Mouse (Mus musculus) left cerebral cortex, postnatal 25 days (tissue): ENCODE results near the gene Gm20605. TPM values are rescaled to one million over a fixed set of nuclear protein-coding genes. Genes with fewer than 3 reads are reported as not detected.
A peak's percentile ranks its signal among the peaks of the same experiment; 100 is the strongest.

ENCODE experiments used
- DNase-seq, 2 experiments: peaks; one replicate each; pipeline ENCODE4 v3.0.0; 2022; ENCODE audit warnings: low spot score in 2 of 2, mixed read lengths in 1 of 2
- intact Hi-C: fragments of 180-260 bp; cut with DNase I; formaldehyde crosslinking; loops from one replicate; pipeline ENCODE4 v1.15.1; 2025
- total RNA-seq, 2 experiments: library from RNA; stranded (reverse); gene quantifications; 2 replicates each; pipeline ENCODE4 v1.2.3; 2021

The Gm20605 gene
- total RNA-seq, 2 experiments from 2014 or later = 9.2 to 11.8 TPM

DNA sequence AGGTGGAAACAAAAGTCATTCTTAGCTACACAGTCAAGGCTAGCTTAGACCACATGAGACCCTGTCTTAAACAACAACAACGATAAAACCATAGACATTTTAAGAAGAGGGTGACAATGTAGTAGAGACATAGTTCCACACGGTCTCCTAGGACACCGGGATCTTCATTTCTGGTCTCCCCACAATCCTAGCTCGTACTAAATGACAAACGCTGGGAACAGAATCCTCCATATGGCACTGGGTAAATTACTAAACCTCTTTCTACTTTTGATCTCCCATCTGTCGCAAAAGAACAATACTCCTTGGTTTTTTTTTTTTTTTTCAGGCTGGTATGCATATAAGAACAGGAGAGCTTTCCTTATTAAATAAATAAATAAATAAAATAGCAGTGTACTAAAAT lies 53.6 kb downstream of the Gm20605 start:
- intact Hi-C loops = no loop called here
- peak in 1 of 2 experiments; percentile 69 for DNase-seq

DNA sequence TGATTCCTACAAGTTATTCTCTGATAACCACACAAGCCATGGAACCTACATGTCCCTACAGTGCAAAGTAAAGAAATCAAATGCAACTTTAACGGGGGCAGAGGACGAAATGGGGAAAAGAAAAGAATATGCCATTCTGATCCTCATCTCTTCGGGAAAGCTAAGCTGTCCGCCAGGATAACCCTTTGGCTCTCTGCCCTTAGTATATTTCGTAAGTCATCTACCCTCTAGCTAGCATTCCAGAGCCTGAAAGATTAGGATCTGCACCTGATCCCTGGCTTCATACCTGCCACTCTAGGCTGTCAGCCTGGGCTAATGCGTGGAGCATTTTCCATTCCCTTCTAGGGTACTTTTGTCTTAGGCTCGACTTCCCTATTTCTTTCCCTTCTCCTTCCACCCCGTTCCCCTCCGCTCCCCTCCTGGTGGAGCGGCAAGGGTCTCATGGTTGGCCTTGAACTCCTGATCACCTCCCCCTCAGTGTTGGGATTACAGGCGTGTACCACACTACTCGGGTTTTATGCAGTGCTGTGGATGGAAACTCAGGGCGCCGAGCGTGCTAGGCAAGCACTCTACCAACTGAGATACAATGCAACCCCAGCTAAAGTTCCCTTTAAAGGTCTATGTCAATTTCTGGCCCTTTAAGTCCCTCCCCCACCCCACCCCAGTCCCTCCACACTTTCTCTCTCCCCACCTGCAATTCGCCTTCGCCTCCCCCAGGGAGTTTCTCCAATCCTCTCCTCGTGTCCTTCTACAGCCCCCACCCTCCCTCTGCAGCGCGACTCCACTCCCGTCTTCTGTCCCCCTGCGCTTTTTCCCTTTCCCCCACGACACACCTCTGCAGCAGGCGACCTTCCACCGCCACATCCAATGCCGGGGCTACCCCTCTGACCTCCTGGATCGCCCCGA lies 54.7 kb downstream of the Gm20605 start:
- peak in 1 of 2 experiments; percentile 41 for DNase-seq
- intact Hi-C loops = loop anchor here (2.0 kb wide), 2 partner anchors 27 to 57 kb away; partner anchors contain the start of gene Nyap1

DNA sequence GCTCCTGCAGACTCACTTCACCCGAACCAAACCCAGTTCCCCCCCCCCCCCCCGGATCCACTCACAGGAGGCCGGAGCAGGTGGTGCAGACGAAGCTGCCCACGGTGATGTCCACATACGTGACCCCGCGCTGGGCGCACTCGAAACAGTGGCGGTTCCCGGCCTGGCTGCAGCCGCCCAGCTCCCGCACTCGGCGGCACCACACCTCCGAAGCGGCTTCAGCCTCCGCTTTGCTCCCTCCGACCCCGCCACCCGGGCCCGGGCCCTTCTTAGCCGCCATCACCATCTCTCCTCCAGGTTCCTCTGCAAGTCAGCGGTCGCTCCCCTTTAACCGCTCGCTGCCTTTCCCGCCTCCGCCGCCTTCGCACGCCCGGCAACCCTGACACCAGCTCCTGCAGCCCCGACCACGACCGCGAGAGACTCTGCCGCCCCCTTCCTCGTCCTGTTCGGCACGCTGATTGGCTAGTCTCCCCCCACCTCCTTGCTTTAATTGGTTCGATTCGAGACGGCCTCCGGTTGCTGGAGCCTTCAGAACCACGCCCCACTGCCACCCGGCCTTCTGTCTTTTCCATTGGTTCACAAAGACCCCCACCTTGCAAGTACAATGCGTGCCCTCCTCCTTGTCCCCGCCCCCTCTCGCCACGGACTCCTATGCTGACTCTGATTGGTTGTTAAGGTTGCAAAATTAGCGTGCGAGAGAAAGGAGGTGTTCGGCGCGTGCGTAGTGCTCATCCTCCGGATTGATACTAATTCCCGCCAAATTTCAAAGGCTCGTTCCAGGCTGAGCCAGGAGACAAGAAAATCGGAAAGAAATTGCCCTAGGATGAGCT lies 55.5 kb downstream of the Gm20605 start, which contains the start of gene Agfg2:
Gene Agfg2 (minus strand): TSS at position 433 of the 830 bp plus-strand sequence.
- intact Hi-C loops = loop anchor here (2.0 to 5.0 kb wide), 3 partner anchors 28 to 56 kb away; partner anchors contain the start of gene Nyap1
- DNase-seq = peak; percentile 98 to 100

DNA sequence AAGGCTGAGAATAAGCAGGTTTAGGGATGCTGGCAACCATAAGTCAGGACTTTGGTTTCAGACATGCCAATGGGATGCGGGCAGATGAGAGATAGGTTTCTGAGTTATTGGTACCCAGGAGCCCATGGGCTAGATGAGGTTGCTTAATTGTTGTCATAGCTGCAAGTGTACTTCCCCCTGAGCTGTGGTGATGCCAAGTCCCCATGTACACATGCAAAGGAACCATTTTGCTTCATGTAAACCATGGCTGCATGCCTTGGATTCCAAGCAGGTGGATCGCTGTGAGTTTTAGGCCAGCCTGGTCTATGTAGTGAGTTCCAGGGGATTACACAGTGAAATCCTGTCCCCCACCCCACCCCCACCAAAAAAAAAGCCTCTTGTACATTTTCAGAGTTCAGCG lies 56.7 kb downstream of the Gm20605 start:
- intact Hi-C loops = loop anchor here (2.0 to 5.0 kb wide), 3 partner anchors 29 to 55 kb away; partner anchors contain the start of gene Nyap1
- DNase-seq = no peak

DNA sequence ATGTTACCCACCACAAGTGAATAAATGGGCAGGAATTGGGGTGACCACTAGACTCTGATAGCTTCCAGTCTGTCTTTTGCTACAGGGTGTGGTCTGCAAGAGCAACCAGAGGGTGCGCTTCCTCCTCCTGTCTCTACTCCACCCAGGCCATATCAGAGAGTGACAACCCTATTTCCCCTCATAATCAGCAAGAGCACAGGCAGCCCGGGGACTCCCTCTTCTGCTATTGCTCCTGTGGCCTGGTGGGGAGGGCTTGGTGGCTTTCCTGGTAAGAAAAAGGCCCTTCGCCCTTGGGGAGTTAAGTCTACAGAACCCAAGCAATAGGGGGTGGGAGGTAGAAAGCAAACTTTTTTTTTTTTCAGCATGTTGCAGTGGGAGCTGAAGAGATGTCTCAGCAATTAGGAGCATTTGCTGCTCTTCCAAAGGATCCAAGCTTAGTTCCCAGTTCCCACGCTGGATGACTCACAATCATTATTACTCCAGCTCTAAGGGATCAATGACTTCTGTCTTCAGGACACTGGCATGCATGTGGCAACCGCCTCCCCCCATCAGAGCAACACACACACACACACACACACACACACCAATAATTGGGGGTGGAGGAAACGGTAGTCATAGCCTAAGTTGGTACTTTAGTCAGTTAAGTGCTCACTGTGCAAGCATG lies 57.3 kb downstream of the Gm20605 start:
- no peak for DNase-seq
- intact Hi-C loops = loop anchor here (5.0 kb wide), 1 partner anchor 36 kb away; no protein-coding TSS in a partner anchor

DNA sequence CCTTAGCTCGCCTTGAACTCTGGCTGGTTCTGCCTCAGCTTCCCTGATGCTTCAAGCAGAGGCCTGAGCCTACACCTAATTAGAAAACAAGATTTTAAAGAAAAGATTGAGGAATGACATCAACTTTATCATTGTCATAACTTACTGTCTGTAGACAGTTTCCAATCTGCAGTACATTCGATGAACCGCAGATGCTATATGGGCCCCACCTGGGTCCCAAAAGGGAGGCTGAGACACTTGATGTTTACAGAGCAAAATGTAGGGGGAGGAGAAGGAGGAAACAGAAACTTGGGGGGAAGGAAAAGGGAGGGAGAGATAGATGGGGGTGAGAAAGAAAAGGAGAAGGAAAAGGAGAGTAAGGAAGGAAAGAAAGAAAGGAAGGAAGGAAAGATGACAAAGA lies 61.0 kb downstream of the Gm20605 start:
- intact Hi-C loops = loop anchor here (5.0 kb wide), 1 partner anchor 32 kb away; no protein-coding TSS in a partner anchor
- DNase-seq = no peak

DNA sequence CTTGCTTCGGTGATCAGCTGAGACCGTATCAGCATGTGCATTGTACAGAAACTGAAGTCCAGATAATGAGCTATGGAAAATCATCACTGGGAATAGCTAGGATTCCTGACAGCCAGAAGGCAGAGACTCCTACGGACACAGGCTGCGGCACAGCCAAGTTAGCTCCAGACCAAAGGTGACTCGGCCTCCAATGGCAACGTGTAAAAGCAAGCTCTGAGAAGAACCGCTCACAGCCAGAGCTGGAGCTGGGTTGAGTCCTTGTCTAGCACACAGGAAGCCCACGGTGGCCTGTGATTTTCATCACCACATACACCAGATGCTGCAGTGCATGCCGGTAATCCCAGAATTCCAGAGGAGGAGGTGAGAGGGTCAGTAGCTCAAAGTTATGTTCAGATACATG lies 61.6 kb downstream of the Gm20605 start:
- DNase-seq = no peak

DNA sequence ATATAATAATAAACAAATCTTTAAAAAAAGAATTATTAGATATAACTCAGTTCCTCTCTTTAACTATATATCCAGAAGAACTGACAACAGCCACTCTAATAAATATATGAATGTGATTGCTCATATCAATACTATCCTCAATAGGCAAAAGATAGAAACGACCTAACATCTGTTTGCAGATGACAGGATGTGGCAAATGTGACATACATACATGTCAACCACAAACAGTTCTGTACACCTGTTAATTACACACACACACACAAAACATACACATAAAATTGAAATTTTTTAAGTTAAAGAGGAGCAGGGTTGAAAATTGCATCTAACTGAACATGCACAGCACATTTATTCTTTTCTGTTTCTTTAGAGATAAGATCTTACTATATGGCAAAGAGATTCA lies 62.9 kb downstream of the Gm20605 start:
- intact Hi-C loops = no loop called here
- DNase-seq = no peak

More for the DNA sequence above, 61.6 kb downstream of the Gm20605 start:
- intact Hi-C loops = no loop called here

Other genes starting within 250 kb of the Gm20605 start
- under 1 TPM; 0.16 to 0.32 TPM for gene Zan, start 152.1 kb upstream of the Gm20605 start, total RNA-seq
- 10 to 100 TPM; 30.2 to 37.0 TPM for gene Pop7, start 126.7 kb upstream of the Gm20605 start, total RNA-seq
- gene Gigyf1, start 110.6 kb upstream of the Gm20605 start, total RNA-seq = 10 to 100 TPM; 39.9 to 48.6 TPM
- not detected for gene Epo, start 95.9 kb upstream of the Gm20605 start, total RNA-seq
- 100 to 1,000 TPM; 662 to 684 TPM for gene Gnb2, start 95.7 kb upstream of the Gm20605 start, total RNA-seq
- gene Actl6b, start 75.7 kb upstream of the Gm20605 start, total RNA-seq = 100 to 1,000 TPM; 109 to 118 TPM
- gene Tfr2, start 59.3 kb upstream of the Gm20605 start, total RNA-seq = 1 to 10 TPM; 8.1 to 8.9 TPM
- 10 to 100 TPM; 18.2 to 22.2 TPM for gene Mospd3, start 28.1 kb upstream of the Gm20605 start, total RNA-seq
- 10 to 100 TPM; 12.1 to 13.7 TPM for gene Pcolce, start 15.4 kb upstream of the Gm20605 start, total RNA-seq
- under 1 TPM; 0.18 to 0.21 TPM for gene Fbxo24, start 173 bp upstream of the Gm20605 start, total RNA-seq
- 10 to 100 TPM; 12.2 to 13.5 TPM for gene Lrch4, start 54 bp upstream of the Gm20605 start, total RNA-seq
- 1 to 10 TPM; 2.3 to 4.7 TPM for gene Sap25, start 12.2 kb downstream of the Gm20605 start, total RNA-seq
- under 1 TPM in 1 of 2 experiments, not detected in 1; 0.32 TPM for gene Irs3, start 16.5 kb downstream of the Gm20605 start, total RNA-seq
- 10 to 100 TPM; 40.0 to 43.9 TPM for gene Agfg2, start 55.6 kb downstream of the Gm20605 start, total RNA-seq
- gene Nyap1, start 112.4 kb downstream of the Gm20605 start, total RNA-seq = 10 to 100 TPM; 69.0 to 73.4 TPM
- gene Tsc22d4, start 116.6 kb downstream of the Gm20605 start, total RNA-seq = 100 to 1,000 TPM; 173 to 195 TPM
- gene Ppp1r35, start 149.7 kb downstream of the Gm20605 start, total RNA-seq = 10 to 100 TPM; 23.4 to 27.1 TPM
- gene Mepce, start 158.5 kb downstream of the Gm20605 start, total RNA-seq = 10 to 100 TPM; 41.4 to 45.0 TPM
- gene Zcwpw1, start 158.6 kb downstream of the Gm20605 start, total RNA-seq = 1 to 10 TPM; 4.6 to 6.7 TPM
- 1 to 10 TPM in 1 of 2 experiments, under 1 TPM in 1; 0.92 to 1.2 TPM for gene Pilra, start 207.1 kb downstream of the Gm20605 start, total RNA-seq
- not detected for gene Pilrb1, start 228.9 kb downstream of the Gm20605 start, total RNA-seq
- not detected for gene Pilrb2, start 242.6 kb downstream of the Gm20605 start, total RNA-seq